Mouse (Mus musculus) embryonic fibroblast, embryonic 13.5 days (primary cell): ENCODE measurements around the gene Npepl1. TPM values are rescaled to one million over a fixed set of nuclear protein-coding genes. Genes with fewer than 3 reads are reported as not detected.

Experiments used
- H3K27ac ChIP-seq: 2 replicates; pipeline ENCODE4 v1.5.1; 2012; ENCODE audit warnings: low read length, control low read depth, inconsistent platforms; ENCODE audit not compliant: insufficient read depth
- H3K4me1 ChIP-seq: 2 replicates; pipeline ENCODE4 v1.6.1; 2011; ENCODE audit warnings: low read length; ENCODE audit not compliant: control insufficient read depth, insufficient read depth
- H3K4me3 ChIP-seq: 2 replicates; pipeline ENCODE4 v1.5.1; 2011; ENCODE audit warnings: mild to moderate bottlenecking, control low read depth, low read length; ENCODE audit not compliant: insufficient read depth
- CTCF ChIP-seq: IDR thresholded peaks from 2 replicates; pipeline ENCODE4 v1.5.1; 2011; ENCODE audit warnings: mild to moderate bottlenecking, control low read depth, low read length, moderate library complexity, borderline replicate concordance; ENCODE audit not compliant: insufficient read depth
- POLR2A ChIP-seq: IDR thresholded peaks from 2 replicates; pipeline ENCODE4 v1.6.1; 2011; ENCODE audit warnings: low read depth, mild to moderate bottlenecking, control low read depth, low read length, moderate library complexity
- polyA plus RNA-seq: library from polyadenylated mRNA; stranded (reverse); fragments of >200 nt; gene quantifications from 2 replicates; pipeline ENCODE4 v1.2.4, GENCODE M21; 2011; ENCODE audit warnings: low read depth; ENCODE audit not compliant: missing spikeins, insufficient read length

Npepl1 gene
- polyA plus RNA-seq, 1 experiment = 51.4 TPM

- Histone ChIP-seq H3K4me1 (peaks cover 3% of the 10 kb centered on the region; the same call in 1 of the 2 replicates), H3K4me3 (no peak overlapping the region)
- TF ChIP-seq POLR2A = no peak
- no peak for TF ChIP-seq CTCF
These were observed 35.0 kb upstream of the Npepl1 start for GRCm38 (mm10) chr2:174075072-174075570.

GRCm38 (mm10) chr2:174075673-174076432, 34.3 kb upstream of the Npepl1 start, which contains the start of gene Stx16:
TSS of gene Stx16 (plus strand) at chr2:174076308.
- Histone ChIP-seq H3K27ac (peak within 1 kb of the TSS; percentile 96), H3K4me3 (peak within 1 kb of the TSS; percentile 77), H3K4me1 (peaks cover 3% of the 10 kb centered on the region; the same call in 1 of the 2 replicates)
- peak; percentile 43; the same call in 1 of the 2 replicates for TF ChIP-seq CTCF
- TF ChIP-seq POLR2A = peak; percentile 80

More at GRCm38 (mm10) chr2:174075072-174075570, 35.0 kb upstream of the Npepl1 start:
- peak overlapping the region; percentile 96 for H3K27ac ChIP-seq

GRCm38 (mm10) chr2:174076433-174076824, 33.7 kb upstream of the Npepl1 start:
- H3K4me1 ChIP-seq = peaks cover 3% of the 10 kb centered on the region; the same call in 1 of the 2 replicates
- H3K4me3 ChIP-seq = peak overlapping the region; percentile 77
- peak overlapping the region; percentile 58 for H3K27ac ChIP-seq
- no peak for TF ChIP-seq CTCF

- H3K27ac ChIP-seq = peak overlapping the region; percentile 58
- H3K4me3 ChIP-seq = peak overlapping the region; percentile 77
- peaks cover 3% of the 10 kb centered on the region; the same call in 1 of the 2 replicates for H3K4me1 ChIP-seq
- TF ChIP-seq POLR2A (peak; percentile 37; the same call in 1 of the 2 replicates), CTCF (no peak)
These were observed 33.0 kb upstream of the Npepl1 start for GRCm38 (mm10) chr2:174077004-174077695.

GRCm38 (mm10) chr2:174077776-174078338, 32.3 kb upstream of the Npepl1 start:
- H3K4me1 ChIP-seq = peaks cover 3% of the 10 kb centered on the region; the same call in 1 of the 2 replicates
- peak overlapping the region; percentile 77 for H3K4me3 ChIP-seq
- H3K27ac ChIP-seq = no peak overlapping the region; the same call in 1 of the 2 replicates
- no peak for TF ChIP-seq POLR2A
- TF ChIP-seq CTCF = no peak

GRCm38 (mm10) chr2:174081833-174082232, 28.3 kb upstream of the Npepl1 start:
- Histone ChIP-seq H3K27ac (no peak overlapping the region), H3K4me3 (no peak overlapping the region), H3K4me1 (no peaks in the 10 kb centered on the region)
- TF ChIP-seq POLR2A (no peak), CTCF (no peak)

GRCm38 (mm10) chr2:174082380-174082918, 27.7 kb upstream of the Npepl1 start:
- H3K4me1 ChIP-seq = no peaks in the 10 kb centered on the region
- no peak overlapping the region for H3K4me3 ChIP-seq
- TF ChIP-seq POLR2A = no peak
- TF ChIP-seq CTCF = no peak
- H3K27ac ChIP-seq = no peak overlapping the region

GRCm38 (mm10) chr2:174095086-174095485, 15.1 kb upstream of the Npepl1 start:
- Histone ChIP-seq H3K4me1 (no peaks in the 10 kb centered on the region), H3K27ac (no peak overlapping the region), H3K4me3 (no peak overlapping the region)
- TF ChIP-seq CTCF = no peak
- TF ChIP-seq POLR2A = no peak

GRCm38 (mm10) chr2:174102399-174102798, 7.8 kb upstream of the Npepl1 start:
- no peak for TF ChIP-seq POLR2A
- no peak for TF ChIP-seq CTCF
- Histone ChIP-seq H3K27ac (no peak overlapping the region), H3K4me3 (no peak overlapping the region), H3K4me1 (no peaks in the 10 kb centered on the region)
